Mouse (Mus musculus) lung, postnatal 14 days (tissue): ENCODE results near the gene Ppp1r13b.

ENCODE experiments used
- DNase-seq: peaks from one replicate; pipeline ENCODE4 v3.0.0; 2021

The Ppp1r13b gene

DNA sequence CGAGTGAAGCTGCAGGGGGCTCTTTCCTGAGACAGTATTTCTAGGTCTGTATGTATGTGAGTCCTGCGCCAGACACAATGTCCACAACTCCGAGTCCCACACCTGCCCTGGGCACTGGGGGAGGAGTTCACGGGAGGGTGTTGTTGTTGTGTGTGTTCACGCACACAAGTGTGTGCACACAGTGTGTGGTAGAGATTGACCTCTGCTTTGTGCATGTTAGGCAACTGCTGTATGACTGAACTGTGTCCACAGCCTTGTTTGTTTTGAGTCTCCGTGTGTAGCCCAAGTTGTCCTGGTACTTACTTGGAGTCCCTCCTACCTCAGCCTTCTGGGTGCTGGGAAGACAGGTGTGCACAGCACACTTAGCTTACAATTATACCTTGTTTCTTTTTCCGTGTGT, 117.3 kb downstream of the Ppp1r13b start:
- no peak for DNase-seq

DNA sequence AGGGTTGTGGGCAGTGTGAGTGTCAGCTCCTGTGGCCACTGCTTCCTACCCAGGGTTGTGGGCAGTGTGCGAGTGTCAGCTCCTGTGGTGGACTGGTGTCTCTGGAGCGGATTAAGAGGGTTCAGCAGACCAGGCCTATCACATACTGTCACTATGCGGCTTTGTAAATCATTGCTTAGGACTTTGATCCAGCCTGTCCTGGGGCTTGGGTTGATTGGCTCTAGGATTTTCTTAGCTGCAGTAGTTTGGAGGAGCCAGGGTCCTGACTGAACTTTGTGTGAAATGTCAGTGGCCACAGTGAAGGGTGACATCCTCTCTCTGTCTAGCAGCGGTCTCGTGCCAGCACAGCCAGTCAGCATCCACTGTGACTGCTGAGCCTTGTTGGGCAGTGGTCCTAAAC, 117.8 kb downstream of the Ppp1r13b start:
- DNase-seq, result no peak

DNA sequence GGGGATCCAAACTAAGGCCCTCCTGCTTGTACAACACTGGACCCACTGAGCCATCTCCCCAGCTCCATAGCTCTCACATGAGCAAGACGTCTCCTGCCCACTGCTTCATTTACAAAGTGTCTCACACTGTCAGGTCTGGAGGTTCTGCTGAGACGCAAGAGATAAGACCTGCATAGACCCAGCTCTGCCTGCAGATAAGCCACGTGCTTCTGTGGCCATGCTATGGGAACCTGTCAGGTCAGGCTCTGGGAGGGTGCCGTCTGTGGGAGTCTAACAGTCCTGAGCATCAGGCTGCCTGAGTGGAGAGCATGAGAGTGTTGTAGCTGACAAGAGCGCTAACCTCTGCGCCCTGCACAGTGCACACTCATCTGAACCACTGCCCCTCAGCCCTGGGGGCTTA, 120.9 kb downstream of the Ppp1r13b start:
- no peak for DNase-seq

DNA sequence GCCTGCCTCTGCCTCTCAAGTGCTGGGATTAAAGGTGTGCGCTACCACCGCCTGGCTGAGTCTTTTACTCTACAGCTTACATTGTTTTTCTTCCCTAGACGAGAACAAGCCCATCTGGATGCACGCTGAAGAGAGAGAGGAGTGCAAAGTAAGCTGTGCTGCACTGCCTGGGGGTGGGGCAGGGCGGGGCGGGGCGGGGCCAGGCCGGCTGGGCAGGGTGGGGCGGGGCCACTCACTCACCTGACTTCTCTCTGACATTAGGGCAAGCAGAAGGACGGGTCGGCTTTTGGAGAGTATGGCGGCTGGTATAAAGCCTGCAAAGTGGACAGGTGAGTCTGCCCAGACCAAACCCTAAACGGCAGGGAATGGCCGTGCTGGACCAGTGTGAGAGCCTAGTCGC, 122.7 kb downstream of the Ppp1r13b start:
- no peak for DNase-seq

DNA sequence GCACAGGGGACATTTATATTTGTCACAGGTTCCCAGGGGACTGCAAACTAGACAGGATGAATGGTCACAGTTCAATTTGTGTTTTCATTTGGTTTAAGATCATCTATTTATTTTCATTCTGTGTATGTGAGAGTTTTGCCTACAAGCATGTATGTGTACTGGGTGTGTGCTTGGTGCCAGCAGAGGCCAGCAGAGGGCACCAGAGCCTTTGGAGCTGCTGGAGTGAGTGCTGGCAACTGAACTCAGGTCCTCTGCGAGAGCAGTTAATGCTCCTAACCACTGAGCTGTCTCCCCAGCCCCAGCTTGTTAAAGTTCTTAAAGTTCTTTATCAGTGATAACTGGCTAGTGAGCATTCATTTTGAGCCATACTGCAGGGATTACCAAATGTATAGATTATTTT, 128.4 kb downstream of the Ppp1r13b start:
- no peak for DNase-seq
